Mouse (Mus musculus) 416B (cell line): Measurements from ENCODE around the gene Slc30a10.
A peak's percentile ranks its signal among the peaks of the same experiment; 100 is the strongest.

Experiments
- DNase-seq: peaks from one replicate; pipeline ENCODE4 v3.0.0; 2011; ENCODE audit warnings: low read depth

Gene Slc30a10

GRCm38 (mm10) chr1:185462889-185463288, 8.2 kb downstream of the Slc30a10 start:
- DNase-seq, result no peak

- DNase-seq, result no peak
Observed at GRCm38 (mm10) chr1:185469551-185470021, 14.9 kb downstream of the Slc30a10 start.

GRCm38 (mm10) chr1:185472025-185472720, 17.5 kb downstream of the Slc30a10 start:
- DNase-seq, result no peak

GRCm38 (mm10) chr1:185472730-185473129, 18.1 kb downstream of the Slc30a10 start:
- no peak for DNase-seq

- DNase-seq, result no peak
Observed at GRCm38 (mm10) chr1:185473437-185473836, 18.8 kb downstream of the Slc30a10 start.

- DNase-seq, result no peak
Observed at GRCm38 (mm10) chr1:185479861-185480260, 25.2 kb downstream of the Slc30a10 start.

- no peak for DNase-seq
Observed at GRCm38 (mm10) chr1:185482001-185482761, 27.5 kb downstream of the Slc30a10 start.

- DNase-seq, result no peak
Observed at GRCm38 (mm10) chr1:185482762-185483161, 28.1 kb downstream of the Slc30a10 start.

- DNase-seq, result no peak
Observed at GRCm38 (mm10) chr1:185483356-185484057, 28.9 kb downstream of the Slc30a10 start.

GRCm38 (mm10) chr1:185484281-185484680, 29.6 kb downstream of the Slc30a10 start:
- DNase-seq, result no peak

GRCm38 (mm10) chr1:185489893-185490292, 35.2 kb downstream of the Slc30a10 start:
- DNase-seq, result no peak

- no peak for DNase-seq
Observed at GRCm38 (mm10) chr1:185490603-185491002, 36.0 kb downstream of the Slc30a10 start.

GRCm38 (mm10) chr1:185493439-185494034, 38.9 kb downstream of the Slc30a10 start:
- no peak for DNase-seq

- DNase-seq, result no peak
Observed at GRCm38 (mm10) chr1:185496791-185497460, 42.3 kb downstream of the Slc30a10 start.

GRCm38 (mm10) chr1:185500602-185501001, 46.0 kb downstream of the Slc30a10 start:
- DNase-seq, result no peak

- peak; percentile 46 for DNase-seq
Observed at GRCm38 (mm10) chr1:185501801-185502340, 47.2 kb downstream of the Slc30a10 start.

- no peak for DNase-seq
Observed at GRCm38 (mm10) chr1:185502550-185502949, 47.9 kb downstream of the Slc30a10 start.

- DNase-seq, result no peak
Observed at GRCm38 (mm10) chr1:185509042-185509441, 54.4 kb downstream of the Slc30a10 start.

GRCm38 (mm10) chr1:185511306-185511705, 56.7 kb downstream of the Slc30a10 start:
- no peak for DNase-seq

GRCm38 (mm10) chr1:185515526-185515979, 60.9 kb downstream of the Slc30a10 start:
- no peak for DNase-seq

GRCm38 (mm10) chr1:185516041-185516440, 61.4 kb downstream of the Slc30a10 start:
- DNase-seq, result no peak
